Mouse (Mus musculus) c-Kit-negative CD71-positive TER-119-positive erythroid progenitor cells, embryonic 14.5 days (primary cell): ENCODE results near the gene Esrp2.
A peak's percentile ranks its signal among the peaks of the same experiment; 100 is the strongest.

ENCODE experiments used
- DNase-seq: peaks from one replicate; pipeline ENCODE4 v3.0.0-alpha.2; 2013; ENCODE audit warnings: low read depth, low spot score

Esrp2 gene

DNA sequence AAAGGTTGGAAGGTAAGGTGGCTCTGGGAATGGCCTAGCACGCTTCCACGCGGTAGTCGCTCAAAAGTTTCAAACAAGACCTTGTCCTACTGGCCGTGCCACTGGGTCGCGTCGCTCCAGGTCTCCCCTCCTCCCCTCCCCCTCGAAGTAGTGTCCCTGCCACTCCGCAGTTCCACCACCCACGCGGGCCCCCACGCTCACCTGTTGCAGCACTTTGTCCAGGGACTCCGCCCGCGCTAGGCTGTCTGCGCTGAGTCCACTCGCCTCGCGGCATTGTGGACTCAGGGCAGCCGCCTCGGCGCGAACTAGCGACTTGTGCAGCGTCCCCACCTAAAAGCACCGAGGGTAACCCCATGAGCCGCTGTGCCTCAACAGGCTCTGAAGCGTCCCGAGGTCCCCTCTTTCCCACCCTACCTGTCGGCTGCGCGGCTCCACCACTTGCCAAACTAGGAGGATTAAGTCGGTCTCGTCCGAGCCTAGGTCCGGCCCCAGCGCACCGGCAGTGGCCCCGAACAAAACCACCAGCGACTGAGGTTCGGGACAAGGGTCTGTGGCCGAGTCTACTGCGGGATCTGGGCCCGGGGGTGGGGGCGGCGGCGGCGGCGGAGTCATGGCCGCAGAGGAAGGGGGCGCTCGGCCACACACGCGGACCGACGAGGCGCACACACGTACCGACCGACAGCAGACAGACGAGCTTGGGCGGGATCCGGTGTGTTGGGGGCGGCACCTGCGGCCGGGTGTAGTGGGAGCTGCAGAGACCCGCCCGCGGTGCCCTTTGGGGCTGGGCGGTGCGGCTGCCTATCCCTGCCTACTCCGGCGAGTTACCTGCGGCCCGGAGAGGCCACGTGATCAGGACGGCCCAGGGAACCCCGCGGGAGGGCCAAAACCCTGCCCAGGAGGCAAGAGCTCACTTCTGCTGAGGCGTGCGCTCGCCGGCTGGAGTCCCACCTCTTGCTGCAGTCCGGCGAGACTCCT lies at the start of gene Esrp2:
Gene Esrp2, minus strand, starts transcription at position 819 of the 975 bp plus-strand sequence.
- DNase-seq, result no peak

DNA sequence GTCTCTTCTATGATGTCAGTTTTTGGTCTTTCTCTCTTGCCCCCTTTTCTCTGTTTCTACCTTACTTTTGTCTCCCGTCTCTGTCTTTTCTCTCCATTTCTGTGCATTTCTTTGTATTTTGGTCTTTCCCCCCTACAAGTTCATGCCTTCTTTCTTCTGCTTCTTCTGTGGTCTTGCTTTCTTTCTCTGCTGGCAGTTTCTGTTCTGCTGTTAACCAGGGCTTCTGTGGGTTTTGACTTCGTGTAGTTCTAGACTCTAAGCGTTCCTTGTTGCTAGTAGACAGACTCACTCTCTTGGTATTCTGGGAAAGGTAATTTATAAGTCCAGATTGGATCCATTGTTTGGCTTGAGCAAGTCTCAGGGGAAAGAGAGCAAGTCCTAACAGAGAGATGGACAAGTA lies 49.6 kb upstream of the Esrp2 start:
- no peak for DNase-seq

GRCm38 (mm10) chr8:106185628-106186270 lies 49.0 kb upstream of the Esrp2 start:
- DNase-seq, result no peak

DNA sequence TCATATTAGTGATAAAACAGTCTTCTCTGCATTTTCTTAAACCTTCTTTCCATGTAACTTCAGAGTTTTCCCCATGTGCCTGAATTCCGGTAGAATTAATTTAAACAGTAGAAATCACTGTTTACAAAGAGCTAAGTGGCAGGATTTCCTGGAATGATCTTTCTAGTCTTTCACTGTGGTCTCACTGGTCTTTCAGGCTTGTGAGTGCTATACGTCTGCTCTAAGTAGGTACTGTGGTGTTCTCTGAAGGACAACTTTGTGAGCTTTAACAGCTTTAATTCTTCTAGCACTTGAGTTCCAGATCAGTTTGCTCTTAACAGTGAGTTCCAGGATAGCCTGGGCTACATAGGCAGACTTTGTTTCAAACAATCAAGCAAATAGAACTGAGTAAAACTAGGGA lies 41.7 kb upstream of the Esrp2 start:
- DNase-seq, result no peak

- DNase-seq, result no peak
Observed at GRCm38 (mm10) chr8:106177594-106177993, 40.8 kb upstream of the Esrp2 start.

GRCm38 (mm10) chr8:106176891-106177290 lies 40.1 kb upstream of the Esrp2 start:
- no peak for DNase-seq

DNA sequence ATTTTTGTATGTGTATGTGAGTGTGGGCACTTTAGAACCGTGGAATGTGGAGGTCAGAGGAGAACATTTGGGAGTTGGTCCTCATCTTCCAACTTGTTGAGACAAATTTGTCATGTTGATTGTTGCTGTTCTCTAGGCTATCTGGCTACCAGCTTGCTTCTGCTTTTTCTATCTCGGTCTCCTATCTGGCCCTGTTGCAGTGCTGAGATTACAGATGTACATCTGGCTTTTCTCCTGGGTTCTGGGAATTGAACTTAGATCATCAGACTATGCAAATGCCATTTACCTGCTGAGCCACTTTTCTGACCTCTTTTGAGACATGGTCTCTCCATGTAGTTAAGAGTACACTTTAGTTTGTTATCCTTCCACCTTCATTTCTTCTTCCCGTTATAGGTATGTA lies 36.8 kb upstream of the Esrp2 start:
- DNase-seq, result no peak

- DNase-seq, result no peak
Observed at GRCm38 (mm10) chr8:106169934-106170480, 33.2 kb upstream of the Esrp2 start.

DNA sequence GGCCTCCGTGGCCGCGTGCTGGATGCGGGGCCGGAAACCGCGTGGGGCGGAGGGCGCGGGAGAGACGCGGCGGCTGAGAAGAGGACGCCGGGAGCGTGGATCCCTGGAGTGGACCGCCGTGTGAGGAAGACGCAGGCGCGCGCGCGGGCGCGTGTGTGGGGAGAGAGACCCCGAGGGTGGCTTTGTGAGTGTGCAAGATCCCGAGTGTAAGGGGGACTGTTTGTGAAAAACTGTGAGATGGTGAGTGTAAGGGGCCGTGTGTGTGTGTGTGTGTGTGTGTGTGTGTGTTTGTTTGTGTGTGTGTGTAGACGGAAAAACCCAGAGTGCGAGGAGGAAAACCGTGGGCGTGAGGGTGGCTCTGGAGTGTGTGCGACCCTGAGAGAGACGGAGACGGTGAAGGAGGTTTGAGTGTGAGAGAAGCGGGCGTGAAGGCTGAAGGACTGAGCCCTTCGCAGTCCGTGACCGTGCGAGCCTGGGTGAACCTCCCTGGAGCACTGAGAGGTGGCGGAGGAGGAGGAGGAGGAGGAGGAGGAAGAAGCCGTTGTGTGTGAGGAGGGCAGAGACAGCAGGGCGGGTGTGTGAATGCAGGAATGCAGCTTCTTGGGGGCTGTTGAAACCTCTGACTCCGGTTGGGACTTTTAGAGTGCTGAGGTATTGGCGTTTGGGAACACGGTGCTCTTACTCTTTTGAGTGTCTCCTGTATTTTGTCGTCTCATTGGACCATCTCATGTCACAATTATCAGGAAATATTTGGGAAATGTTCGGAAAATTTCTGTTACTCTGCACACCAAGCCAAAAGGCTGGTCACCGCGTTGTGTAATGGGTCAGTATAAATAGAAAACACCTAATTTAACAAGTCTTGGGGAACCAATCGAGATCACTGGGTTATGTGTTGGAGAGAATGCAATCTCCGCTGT lies 32.5 kb upstream of the Esrp2 start:
- DNase-seq, result no peak

- DNase-seq, result peak; percentile 54
Observed at GRCm38 (mm10) chr8:106168356-106169016, 31.7 kb upstream of the Esrp2 start, which contains the start of gene Slc7a6. Gene Slc7a6, plus strand, starts transcription at chr8:106168857.

DNA sequence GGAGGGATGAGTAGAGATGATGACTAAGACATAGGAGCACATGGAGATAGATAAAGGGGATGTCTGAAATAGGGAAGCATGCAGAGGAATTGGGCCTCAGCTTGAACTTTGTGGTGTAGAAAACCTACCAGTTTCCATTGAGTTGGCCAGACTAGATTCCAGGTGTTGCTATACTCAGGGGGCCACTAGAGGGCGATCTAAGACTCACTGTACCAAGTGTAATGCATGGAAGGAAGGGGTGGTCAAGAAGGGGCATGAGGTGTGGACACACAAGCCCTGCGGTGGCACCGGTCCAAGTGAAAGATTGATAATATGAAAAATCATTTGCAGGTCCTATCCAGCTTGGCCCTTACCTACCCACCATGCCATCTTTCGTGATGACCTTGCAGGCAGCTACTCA lies 28.7 kb upstream of the Esrp2 start:
- DNase-seq, result peak; percentile 53

GRCm38 (mm10) chr8:106163251-106163650 lies 26.5 kb upstream of the Esrp2 start:
- DNase-seq, result no peak

GRCm38 (mm10) chr8:106159876-106160275 lies 23.1 kb upstream of the Esrp2 start:
- DNase-seq, result no peak

DNA sequence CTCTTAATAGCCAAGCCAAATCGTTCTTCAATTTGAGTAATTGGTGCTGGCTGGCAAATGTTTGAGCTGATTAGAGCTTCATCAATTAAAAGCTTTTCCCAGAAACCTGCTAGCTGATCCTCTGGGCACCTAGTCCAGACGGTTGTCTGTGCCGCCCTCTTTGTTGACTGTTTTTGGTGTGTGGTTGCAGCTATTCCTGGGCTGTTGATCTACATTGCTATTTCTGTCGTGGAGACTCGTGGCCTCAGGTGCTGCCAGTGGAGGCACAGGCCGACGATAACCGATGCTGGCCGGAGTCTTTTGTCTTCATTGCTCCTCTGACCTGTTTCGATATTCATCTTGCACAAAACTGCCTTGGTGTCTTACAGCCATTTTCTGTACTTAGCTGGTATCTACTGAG lies 21.6 kb upstream of the Esrp2 start:
- DNase-seq, result no peak

DNA sequence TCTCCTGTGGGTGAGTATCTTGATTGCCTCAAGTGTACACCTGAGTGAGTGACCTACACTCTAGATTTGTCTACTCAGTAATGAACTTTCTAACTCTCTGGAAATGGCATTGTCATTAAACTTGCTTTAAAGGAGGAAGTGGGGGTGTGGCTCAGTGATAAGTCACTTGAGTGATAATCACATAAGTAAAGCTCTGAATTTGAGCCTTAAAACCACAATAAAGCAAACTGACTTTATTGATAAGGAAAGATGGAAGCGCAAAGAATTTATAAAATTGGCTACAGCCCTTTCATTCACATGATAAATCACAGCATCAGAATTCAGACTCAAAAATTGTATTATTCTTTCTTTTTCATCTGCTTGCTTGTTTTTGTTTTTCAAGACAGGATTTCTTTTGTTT lies 20.6 kb upstream of the Esrp2 start:
- DNase-seq, result no peak

GRCm38 (mm10) chr8:106152876-106153275 lies 16.1 kb upstream of the Esrp2 start:
- no peak for DNase-seq

GRCm38 (mm10) chr8:106151041-106151440 lies 14.3 kb upstream of the Esrp2 start:
- DNase-seq, result no peak

GRCm38 (mm10) chr8:106150653-106151000 lies 13.9 kb upstream of the Esrp2 start:
- no peak for DNase-seq

GRCm38 (mm10) chr8:106149801-106150652 lies 13.3 kb upstream of the Esrp2 start, which contains the start of gene Pla2g15:
Gene Pla2g15, plus strand, starts transcription at chr8:106150399.
- DNase-seq, result peak; percentile 77

GRCm38 (mm10) chr8:106149025-106149424 lies 12.3 kb upstream of the Esrp2 start:
- no peak for DNase-seq
